8 mouse cellular contexts compared by ENCODE assay signal in genomic region chr8:126979091-126979920, GRCm38 (mm10). TPM values are rescaled to one million over a fixed set of nuclear protein-coding genes. Genes with fewer than 3 reads are reported as not detected.
DNase-seq lines count a peak whose midpoint lies in the region; ATAC-seq lines count a peak whose summit lies in the region.

No protein-coding gene starts in this region.

- H3K36me3 ChIP-seq in liver, embryonic 11.5 days (ENCODE audit: control insufficient read depth, insufficient read depth, low read length): no peaks in the 10 kb centered on the region
- no peaks in the 10 kb centered on the region for H3K36me3 ChIP-seq in neural tube, embryonic 12.5 days

- intact Hi-C loops in left cerebral cortex, postnatal 4 days (cut with DNase I): no loop called here

- no peaks in the 10 kb centered on the region for H3K4me1 ChIP-seq in liver, embryonic 11.5 days (replicated peaks; ENCODE audit: control insufficient read depth, insufficient read depth, low read length)
- no peaks in the 10 kb centered on the region for H3K4me1 ChIP-seq in neural tube, embryonic 12.5 days

- peak overlapping the region; percentile 48 for H3K4me2 ChIP-seq in liver, embryonic 11.5 days
- H3K4me2 ChIP-seq in neural tube, embryonic 12.5 days (replicated peaks): peak overlapping the region; percentile 42

- WGBS in liver, embryonic 11.5 days: 22% methylated on average over 27 of the region's 27 CpGs
- 27% methylated on average over 27 of the region's 27 CpGs for WGBS in neural tube, embryonic 12.5 days

- peak overlapping the region; percentile 23 for H3K4me3 ChIP-seq in liver, embryonic 11.5 days (ENCODE audit: low read depth, low read length)
- H3K4me3 ChIP-seq in neural tube, embryonic 12.5 days: peak overlapping the region; percentile 22; the same call in 1 of the 2 replicates

- no peak for ATAC-seq in liver, embryonic 11.5 days (replicated peaks; ENCODE audit: low FRiP score)
- no peak for ATAC-seq in neural tube, embryonic 12.5 days (ENCODE audit: low FRiP score, low read depth)

- peak; percentile 36 to 79 for DNase-seq in adrenal gland, adult (ENCODE audit: inconsistent age in 2 of 2, low spot score in 1 of 2)
- DNase-seq in adrenal gland, postnatal 4 days (ENCODE audit: low spot score in 2 of 2): no peak
- peak; percentile 46 for DNase-seq in R1 (ENCODE audit: low read depth, low spot score)
- peak; percentile 26 for DNase-seq in heart, adult 8-10 months (ENCODE audit: low spot score)
- DNase-seq in liver, embryonic 11.5 days (ENCODE audit: low spot score): no peak
- no peak for DNase-seq in left cerebral cortex, postnatal 4 days
- no peak for DNase-seq in frontal cortex, postnatal 36 days (ENCODE audit: low spot score in 2 of 2)

- H3K9me3 ChIP-seq in liver, embryonic 11.5 days (ENCODE audit: control insufficient read depth, low read length): no peaks in the 10 kb centered on the region
- H3K9me3 ChIP-seq in neural tube, embryonic 12.5 days: no peaks in the 10 kb centered on the region

- no peak overlapping the region for H3K27ac ChIP-seq in liver, embryonic 11.5 days (ENCODE audit: low read depth, low read length)
- no peak overlapping the region for H3K27ac ChIP-seq in neural tube, embryonic 12.5 days

- no peaks in the 10 kb centered on the region for H3K27me3 ChIP-seq in liver, embryonic 11.5 days (replicated peaks; ENCODE audit: control insufficient read depth, insufficient read depth, low read length)
- peaks cover 15% of the 10 kb centered on the region; the same call in 1 of the 2 replicates for H3K27me3 ChIP-seq in neural tube, embryonic 12.5 days (replicated peaks)

- peak overlapping the region; percentile 7; the same call in 1 of the 2 replicates for H3K9ac ChIP-seq in liver, embryonic 11.5 days (ENCODE audit: low read depth, low read length)
- no peak overlapping the region for H3K9ac ChIP-seq in neural tube, embryonic 12.5 days

RNA-seq across cellular contexts. Expression of gene Rbm34, which starts 8.4 kb away (rescaled TPM):
- total RNA-seq in adrenal gland, postnatal 4 days (2021): 10 to 100 TPM; 16.6 to 19.2 TPM
- total RNA-seq in heart, adult 8-10 months (2022): 1 to 10 TPM; 2.7 to 4.1 (median 3.2) TPM
- polyA plus RNA-seq in liver, embryonic 11.5 days (2014; fragmentation: Nextera tagmentation; extraction: Ambion mirVana): 30.5 and 32.4 TPM in 2 replicates
- 29.7 and 33.5 TPM in 2 replicates for polyA plus RNA-seq in neural tube, embryonic 12.5 days (2016; fragmentation: Nextera tagmentation; extraction: Ambion mirVana)
- 10 to 100 TPM; 18.8 to 19.5 TPM for total RNA-seq in left cerebral cortex, postnatal 4 days (2021)

RNA-seq across cellular contexts. Expression of gene Tomm20, which starts 33.7 kb away (rescaled TPM):
- total RNA-seq in adrenal gland, postnatal 4 days (2021): 100 to 1,000 TPM; 199 to 214 TPM
- total RNA-seq in heart, adult 8-10 months (2022): 100 to 1,000 TPM in 1 of 4 experiments, 10 to 100 TPM in 3; 82.0 to 104 (median 91.0) TPM
- polyA plus RNA-seq in liver, embryonic 11.5 days (2014; fragmentation: Nextera tagmentation; extraction: Ambion mirVana): 359 and 372 TPM in 2 replicates
- 188 and 189 TPM in 2 replicates for polyA plus RNA-seq in neural tube, embryonic 12.5 days (2016; fragmentation: Nextera tagmentation; extraction: Ambion mirVana)
- 100 to 1,000 TPM; 134 to 136 TPM for total RNA-seq in left cerebral cortex, postnatal 4 days (2021)

Comparison
In these comparisons a context has a peak if more than half of its experiments do, and no peak if none do; other contexts are left out.
1. DNase-seq: peak in adrenal gland, adult (2 of 2), R1 (single experiment) and heart, adult 8-10 months (single experiment); none in adrenal gland, postnatal 4 days (0 of 2), liver, embryonic 11.5 days (single experiment), left cerebral cortex, postnatal 4 days (single experiment) and frontal cortex, postnatal 36 days (0 of 2).